Mouse (Mus musculus): ENCODE results near the gene Kcnrg. TPM values are rescaled to one million over a fixed set of nuclear protein-coding genes. Genes with fewer than 3 reads are reported as not detected.
"Not testable (repeated sequence)": the region's sequence is repeated elsewhere in the genome, so short reads cannot be mapped to it uniquely, and the experiment has no call there.

Gene Kcnrg
- 1.2 and 1.7 TPM in 2 replicates for polyA plus RNA-seq (2014; fragmentation: Nextera tagmentation; extraction: Ambion mirVana)

- H3K27me3 ChIP-seq (ENCODE audit: control insufficient read depth, insufficient read depth, low read length), result no peaks in the 10 kb centered on the region
- WGBS, result 93% methylated on average over 3 of the region's 3 CpGs
- no peak within 1 kb of the TSS for H3K27ac ChIP-seq (ENCODE audit: low read depth, low read length)
- no peaks in the 10 kb centered on the region for H3K36me3 ChIP-seq (ENCODE audit: control insufficient read depth, insufficient read depth, low read length)
- DNase-seq (ENCODE audit: low spot score), result no peak
- no peaks in the 10 kb centered on the region for H3K4me1 ChIP-seq (replicated peaks; ENCODE audit: control insufficient read depth, insufficient read depth, low read length)
- H3K4me3 ChIP-seq (ENCODE audit: low read depth, low read length), result no peak within 1 kb of the TSS
- no peaks in the 10 kb centered on the region for H3K9me3 ChIP-seq (ENCODE audit: control insufficient read depth, low read length)
- no peak for ATAC-seq (ENCODE audit: low FRiP score)
- no peak within 1 kb of the TSS for H3K9ac ChIP-seq (ENCODE audit: low read depth, low read length)
- no peak within 1 kb of the TSS for H3K4me2 ChIP-seq (replicated peaks; ENCODE audit: low read depth, low read length)
These were observed at the start of gene Kcnrg for GRCm38 (mm10) chr14:61607157-61607556. Kcnrg (plus strand) TSS chr14:61607457.

GRCm38 (mm10) chr14:61558901-61559300 lies 48.4 kb upstream of the Kcnrg start:
- Histone ChIP-seq H3K4me3 (ENCODE audit: low read depth, low read length) (no peak overlapping the region), H3K27ac (ENCODE audit: low read depth, low read length) (no peak overlapping the region), H3K4me1 (replicated peaks; ENCODE audit: control insufficient read depth, insufficient read depth, low read length) (no peaks in the 10 kb centered on the region), H3K36me3 (ENCODE audit: control insufficient read depth, insufficient read depth, low read length) (no peaks in the 10 kb centered on the region), H3K27me3 (ENCODE audit: control insufficient read depth, insufficient read depth, low read length) (no peaks in the 10 kb centered on the region), H3K9me3 (ENCODE audit: control insufficient read depth, low read length) (no peaks in the 10 kb centered on the region), H3K9ac (ENCODE audit: low read depth, low read length) (no peak overlapping the region), H3K4me2 (replicated peaks; ENCODE audit: low read depth, low read length) (no peak overlapping the region)
- no peak for DNase-seq (ENCODE audit: low spot score)
- 90% methylated on average over 6 of the region's 6 CpGs for WGBS
- ATAC-seq (ENCODE audit: low FRiP score), result no peak

DNA sequence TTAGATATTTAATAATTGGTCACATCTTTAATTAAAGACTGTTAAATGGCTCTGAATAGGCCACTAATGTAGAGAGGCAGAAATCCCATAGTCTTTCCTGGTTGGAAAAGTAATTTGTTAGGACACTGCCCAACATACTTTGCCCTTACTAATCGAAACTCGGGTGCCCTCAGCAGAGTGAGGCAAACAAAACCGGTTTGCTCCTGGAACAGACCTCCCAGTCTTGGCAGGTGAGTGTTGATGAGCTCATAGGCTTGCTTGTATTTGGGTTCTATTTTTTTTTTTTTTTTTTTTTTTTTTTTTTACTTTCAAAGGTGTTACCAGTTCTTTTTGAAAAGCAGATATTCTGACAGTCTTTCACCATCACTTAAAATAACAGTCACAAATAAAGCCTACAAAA lies 47.4 kb upstream of the Kcnrg start:
- Histone ChIP-seq H3K9ac (ENCODE audit: low read depth, low read length) (no peak overlapping the region), H3K4me3 (ENCODE audit: low read depth, low read length) (no peak overlapping the region), H3K27me3 (ENCODE audit: control insufficient read depth, insufficient read depth, low read length) (no peaks in the 10 kb centered on the region), H3K27ac (ENCODE audit: low read depth, low read length) (no peak overlapping the region), H3K36me3 (ENCODE audit: control insufficient read depth, insufficient read depth, low read length) (no peaks in the 10 kb centered on the region), H3K4me1 (replicated peaks; ENCODE audit: control insufficient read depth, insufficient read depth, low read length) (no peaks in the 10 kb centered on the region), H3K4me2 (replicated peaks; ENCODE audit: low read depth, low read length) (no peak overlapping the region), H3K9me3 (ENCODE audit: control insufficient read depth, low read length) (no peaks in the 10 kb centered on the region)
- DNase-seq (ENCODE audit: low spot score), result no peak
- ATAC-seq (ENCODE audit: low FRiP score), result no peak
- 75% methylated on average over 3 of the region's 3 CpGs for WGBS

- not testable (repeated sequence) for H3K36me3 ChIP-seq (ENCODE audit: control insufficient read depth, insufficient read depth, low read length); H3K4me3 ChIP-seq (ENCODE audit: low read depth, low read length); DNase-seq (ENCODE audit: low spot score); ATAC-seq (ENCODE audit: low FRiP score); H3K4me2 ChIP-seq (replicated peaks; ENCODE audit: low read depth, low read length); H3K27ac ChIP-seq (ENCODE audit: low read depth, low read length); H3K4me1 ChIP-seq (replicated peaks; ENCODE audit: control insufficient read depth, insufficient read depth, low read length); H3K9me3 ChIP-seq (ENCODE audit: control insufficient read depth, low read length); H3K27me3 ChIP-seq (ENCODE audit: control insufficient read depth, insufficient read depth, low read length); H3K9ac ChIP-seq (ENCODE audit: low read depth, low read length)
- WGBS, result 93% methylated on average over 4 of the region's 4 CpGs
These were observed 41.0 kb upstream of the Kcnrg start for GRCm38 (mm10) chr14:61566211-61566610.

DNA sequence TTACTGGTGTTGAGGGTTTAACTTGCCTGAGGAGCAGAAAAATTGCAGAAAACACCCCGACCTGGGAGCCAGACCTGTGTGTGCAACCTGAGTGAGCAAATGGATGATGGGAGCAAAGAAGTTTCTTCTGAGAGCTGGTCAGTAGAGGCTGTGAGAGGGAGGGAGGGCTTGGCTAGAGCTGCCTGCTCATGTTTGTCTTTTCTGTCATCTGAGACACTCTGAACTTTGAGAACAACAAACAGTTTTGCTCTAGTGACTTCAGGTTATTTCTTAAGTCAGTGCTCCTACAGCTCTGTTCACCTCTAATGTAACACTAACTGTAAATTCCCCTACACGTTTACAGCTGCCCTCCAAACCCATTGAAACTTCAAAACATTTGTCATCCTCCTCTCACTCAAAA lies 37.9 kb upstream of the Kcnrg start:
- no peaks in the 10 kb centered on the region for H3K36me3 ChIP-seq (ENCODE audit: control insufficient read depth, insufficient read depth, low read length)
- no peaks in the 10 kb centered on the region for H3K9me3 ChIP-seq (ENCODE audit: control insufficient read depth, low read length)
- no peak overlapping the region for H3K27ac ChIP-seq (ENCODE audit: low read depth, low read length)
- 64% methylated on average over 2 of the region's 2 CpGs for WGBS
- no peak overlapping the region for H3K4me2 ChIP-seq (replicated peaks; ENCODE audit: low read depth, low read length)
- no peaks in the 10 kb centered on the region for H3K27me3 ChIP-seq (ENCODE audit: control insufficient read depth, insufficient read depth, low read length)
- no peak for ATAC-seq (ENCODE audit: low FRiP score)
- no peak overlapping the region for H3K4me3 ChIP-seq (ENCODE audit: low read depth, low read length)
- no peaks in the 10 kb centered on the region for H3K4me1 ChIP-seq (replicated peaks; ENCODE audit: control insufficient read depth, insufficient read depth, low read length)
- H3K9ac ChIP-seq (ENCODE audit: low read depth, low read length), result no peak overlapping the region
- no peak for DNase-seq (ENCODE audit: low spot score)

GRCm38 (mm10) chr14:61571366-61571765 lies 35.9 kb upstream of the Kcnrg start:
- 16% methylated on average over 4 of the region's 4 CpGs for WGBS

GRCm38 (mm10) chr14:61572131-61572530 lies 35.1 kb upstream of the Kcnrg start:
- no peak overlapping the region for H3K27ac ChIP-seq (ENCODE audit: low read depth, low read length)
- no peaks in the 10 kb centered on the region for H3K27me3 ChIP-seq (ENCODE audit: control insufficient read depth, insufficient read depth, low read length)
- no peaks in the 10 kb centered on the region for H3K9me3 ChIP-seq (ENCODE audit: control insufficient read depth, low read length)
- H3K4me1 ChIP-seq (replicated peaks; ENCODE audit: control insufficient read depth, insufficient read depth, low read length), result no peaks in the 10 kb centered on the region
- H3K36me3 ChIP-seq (ENCODE audit: control insufficient read depth, insufficient read depth, low read length), result no peaks in the 10 kb centered on the region
- no peak overlapping the region for H3K9ac ChIP-seq (ENCODE audit: low read depth, low read length)
- no peak for DNase-seq (ENCODE audit: low spot score)
- H3K4me3 ChIP-seq (ENCODE audit: low read depth, low read length), result no peak overlapping the region
- 69% methylated on average over 2 of the region's 2 CpGs for WGBS
- ATAC-seq (ENCODE audit: low FRiP score), result no peak
- no peak overlapping the region for H3K4me2 ChIP-seq (replicated peaks; ENCODE audit: low read depth, low read length)

More at GRCm38 (mm10) chr14:61571366-61571765, 35.9 kb upstream of the Kcnrg start:
- Histone ChIP-seq H3K27me3 (ENCODE audit: control insufficient read depth, insufficient read depth, low read length) (no peaks in the 10 kb centered on the region), H3K4me3 (ENCODE audit: low read depth, low read length) (no peak overlapping the region), H3K27ac (ENCODE audit: low read depth, low read length) (no peak overlapping the region), H3K4me2 (replicated peaks; ENCODE audit: low read depth, low read length) (no peak overlapping the region), H3K9me3 (ENCODE audit: control insufficient read depth, low read length) (no peaks in the 10 kb centered on the region), H3K36me3 (ENCODE audit: control insufficient read depth, insufficient read depth, low read length) (no peaks in the 10 kb centered on the region), H3K9ac (ENCODE audit: low read depth, low read length) (no peak overlapping the region), H3K4me1 (replicated peaks; ENCODE audit: control insufficient read depth, insufficient read depth, low read length) (no peaks in the 10 kb centered on the region)
- no peak for ATAC-seq (ENCODE audit: low FRiP score)
- DNase-seq (ENCODE audit: low spot score), result peak; percentile 90

DNA sequence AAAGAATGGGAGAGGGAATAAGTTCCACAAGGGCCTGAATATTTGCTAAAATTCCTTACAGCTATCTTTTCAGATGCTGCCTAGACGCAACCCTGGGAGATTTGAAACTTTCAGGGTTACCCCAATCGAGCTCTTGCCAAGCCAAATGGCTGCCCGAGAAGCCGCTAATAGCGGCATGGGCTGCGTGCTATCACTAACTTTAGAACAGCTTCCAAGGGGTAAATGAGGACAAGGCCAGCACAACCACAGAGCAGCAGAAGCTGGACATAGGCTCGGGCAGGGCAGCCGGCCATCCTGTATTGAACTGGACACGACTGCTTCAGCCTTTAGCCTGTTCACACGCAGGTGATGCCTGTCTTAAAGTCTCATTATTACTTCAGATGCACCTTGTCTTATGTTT lies 32.2 kb upstream of the Kcnrg start:
- Histone ChIP-seq H3K27me3 (ENCODE audit: control insufficient read depth, insufficient read depth, low read length) (no peaks in the 10 kb centered on the region), H3K4me1 (replicated peaks; ENCODE audit: control insufficient read depth, insufficient read depth, low read length) (no peaks in the 10 kb centered on the region), H3K4me3 (ENCODE audit: low read depth, low read length) (no peak overlapping the region), H3K9me3 (ENCODE audit: control insufficient read depth, low read length) (no peaks in the 10 kb centered on the region), H3K36me3 (ENCODE audit: control insufficient read depth, insufficient read depth, low read length) (no peaks in the 10 kb centered on the region), H3K9ac (ENCODE audit: low read depth, low read length) (no peak overlapping the region), H3K4me2 (replicated peaks; ENCODE audit: low read depth, low read length) (no peak overlapping the region), H3K27ac (ENCODE audit: low read depth, low read length) (no peak overlapping the region)
- DNase-seq (ENCODE audit: low spot score) (no peak), ATAC-seq (ENCODE audit: low FRiP score) (no peak)
- 86% methylated on average over 10 of the region's 10 CpGs for WGBS

DNA sequence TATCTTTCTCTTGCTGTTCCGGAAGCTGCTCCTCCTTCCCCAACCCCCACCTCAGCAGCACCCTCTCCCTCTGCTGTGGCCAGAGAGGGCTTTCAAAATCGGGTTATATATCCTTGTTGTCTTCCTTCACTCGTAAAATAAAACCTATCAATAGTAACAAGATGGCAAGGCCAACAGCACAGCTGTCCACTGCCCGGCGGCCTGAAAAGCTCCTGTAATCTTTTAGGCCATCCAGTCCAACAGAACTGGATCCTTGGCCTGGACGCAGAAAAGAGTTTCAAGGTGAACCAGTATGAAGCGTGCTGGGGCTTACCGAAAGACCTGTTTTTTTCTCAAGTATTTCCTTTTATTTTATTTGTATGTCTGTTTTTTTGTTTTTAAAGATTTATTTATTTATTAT lies 31.3 kb upstream of the Kcnrg start:
- H3K36me3 ChIP-seq (ENCODE audit: control insufficient read depth, insufficient read depth, low read length), result no peaks in the 10 kb centered on the region
- DNase-seq (ENCODE audit: low spot score), result no peak
- no peaks in the 10 kb centered on the region for H3K27me3 ChIP-seq (ENCODE audit: control insufficient read depth, insufficient read depth, low read length)
- no peak overlapping the region for H3K27ac ChIP-seq (ENCODE audit: low read depth, low read length)
- no peak overlapping the region for H3K9ac ChIP-seq (ENCODE audit: low read depth, low read length)
- H3K4me3 ChIP-seq (ENCODE audit: low read depth, low read length), result no peak overlapping the region
- no peak overlapping the region for H3K4me2 ChIP-seq (replicated peaks; ENCODE audit: low read depth, low read length)
- no peaks in the 10 kb centered on the region for H3K9me3 ChIP-seq (ENCODE audit: control insufficient read depth, low read length)
- no peak for ATAC-seq (ENCODE audit: low FRiP score)
- WGBS, result 92% methylated on average over 8 of the region's 8 CpGs
- H3K4me1 ChIP-seq (replicated peaks; ENCODE audit: control insufficient read depth, insufficient read depth, low read length), result no peaks in the 10 kb centered on the region

All from hindbrain, embryonic 11.5 days (tissue).